Mouse (Mus musculus): ENCODE measurements around the gene Scyl3. TPM values are rescaled to one million over a fixed set of nuclear protein-coding genes. Genes with fewer than 3 reads are reported as not detected.

Scyl3 gene
- polyA plus RNA-seq, 1 experiment from 2014 or later, result 15.6 TPM

Other genes starting within 250 kb of the Scyl3 start
- 0.67 and 1.5 TPM in 2 replicates for gene Mettl11b, start 203.9 kb upstream of the Scyl3 start, polyA plus RNA-seq (2014; fragmentation: Nextera tagmentation; extraction: Ambion mirVana)
- 48.2 and 52.4 TPM in 2 replicates for gene Kifap3, start 149.5 kb upstream of the Scyl3 start, polyA plus RNA-seq (2014; fragmentation: Nextera tagmentation; extraction: Ambion mirVana)
- gene BC055324, start 65.7 kb downstream of the Scyl3 start, polyA plus RNA-seq (2014; fragmentation: Nextera tagmentation; extraction: Ambion mirVana), result 16.8 and 18.8 TPM in 2 replicates
- 7.7 and 8.1 TPM in 2 replicates for gene Mettl18, start 65.8 kb downstream of the Scyl3 start, polyA plus RNA-seq (2014; fragmentation: Nextera tagmentation; extraction: Ambion mirVana)
- 0.13 and 0.25 TPM in 2 replicates for gene Sele, start 119.1 kb downstream of the Scyl3 start, polyA plus RNA-seq (2014; fragmentation: Nextera tagmentation; extraction: Ambion mirVana)
- gene Sell, start 132.9 kb downstream of the Scyl3 start, polyA plus RNA-seq (2014; fragmentation: Nextera tagmentation; extraction: Ambion mirVana), result 0.56 and 0.79 TPM in 2 replicates
- gene Selp, start 186.2 kb downstream of the Scyl3 start, polyA plus RNA-seq (2014; fragmentation: Nextera tagmentation; extraction: Ambion mirVana), result 0.34 and 0.71 TPM in 2 replicates
- 0.21 TPM in 2 replicates for gene F5, start 222.7 kb downstream of the Scyl3 start, polyA plus RNA-seq (2014; fragmentation: Nextera tagmentation; extraction: Ambion mirVana)

All from embryonic facial prominence, embryonic 14.5 days (tissue).